Mouse (Mus musculus) heart, adult 2 months (tissue): ENCODE data around the gene Fuz.

Source experiments
- CTCF ChIP-seq: fragments of 200-600 bp; IDR thresholded peaks from 2 replicates; pipeline ENCODE4 v1.8.1; 2022; ENCODE audit warnings: antibody characterized with exemption, mild to moderate bottlenecking, moderate library complexity
- EP300 ChIP-seq: fragments of 200-500 bp; IDR thresholded peaks from 2 replicates; pipeline ENCODE4 v1.6.1; 2011; ENCODE audit warnings: low read depth, low read length, control low read depth; ENCODE audit not compliant: insufficient read depth
- POLR2A ChIP-seq: fragments of 200-500 bp; IDR thresholded peaks from 2 replicates; pipeline ENCODE4 v1.6.1; 2011; ENCODE audit warnings: mild to moderate bottlenecking, low read depth, low read length, control low read depth; ENCODE audit not compliant: insufficient read depth

DNA sequence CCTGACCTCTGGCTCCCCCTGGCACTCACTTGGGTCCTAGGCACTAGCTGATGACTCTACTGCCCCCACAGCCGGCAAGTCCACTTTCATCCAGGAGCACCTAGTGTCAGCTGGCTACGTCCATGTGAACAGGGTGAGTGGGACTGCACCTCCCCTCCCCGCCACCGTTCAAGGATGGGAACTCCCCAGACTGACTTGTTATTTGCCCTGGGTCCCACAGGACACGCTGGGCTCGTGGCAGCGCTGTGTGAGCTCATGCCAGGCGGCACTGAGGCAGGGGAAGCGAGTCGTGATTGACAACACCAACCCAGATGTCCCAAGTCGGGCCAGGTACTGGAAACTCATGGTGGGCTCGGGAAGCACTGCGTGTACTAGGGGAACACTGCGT lies 34.5 kb upstream of the Fuz start:
- TF ChIP-seq EP300 (no peak), CTCF (no peak), POLR2A (no peak)
